ENCODE assay signal across 27 mouse cellular contexts in the genomic region with DNA sequence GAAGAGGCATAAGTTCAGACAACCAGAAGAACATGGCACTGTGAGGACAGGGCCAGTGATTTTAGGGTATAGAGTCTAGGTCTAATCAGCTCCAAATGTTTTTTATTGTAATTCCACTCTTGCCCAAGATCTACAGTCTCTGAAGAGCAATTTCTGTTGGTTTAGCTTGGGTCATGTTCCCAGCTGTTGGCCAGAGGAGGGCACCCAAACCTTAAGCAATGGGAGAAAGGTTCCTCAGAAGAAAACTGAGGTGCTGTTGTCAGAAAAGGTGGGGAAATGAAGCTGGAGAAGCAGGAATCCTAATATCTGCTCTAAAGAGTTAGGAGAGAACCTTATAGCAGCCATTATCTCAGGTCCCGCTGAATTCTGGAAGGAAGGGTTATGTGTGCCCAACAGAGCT.
DNase-seq lines count a peak whose midpoint lies in the region; ATAC-seq and TF ChIP-seq lines count a peak whose summit lies in the region.
"Had no signal": no experiment of that assay in that cellular context is flagged by ENCODE, and none has a peak within 500 bp of the region (broad histone marks: within the 10 kb centered on the region; RNA-seq: fewer than 3 reads in every experiment).

No protein-coding gene starts in this region.

- DNase-seq in gastrocnemius, adult 2 months = no peak
- no peak for DNase-seq in gastrocnemius, postnatal 36 days
- no peak for DNase-seq in kidney, postnatal 0 days (ENCODE audit: low spot score)
- no peak for DNase-seq in kidney, adult 9 months
- peak; percentile 6 for DNase-seq in lung, postnatal 10 days
- no peak for DNase-seq in lung, adult 18-20 months
- DNase-seq in stomach, postnatal 0 days (ENCODE audit: low spot score) = no peak
- DNase-seq in spleen, postnatal 4 days (ENCODE audit: low spot score in 2 of 2) = no peak
- DNase-seq: adrenal gland, adult 8-10 months; cerebellum, adult 18-20 months; cerebellum, postnatal 25 days; gastrocnemius, postnatal 10 days; heart, postnatal 4 days; kidney, postnatal 10 days; layer of hippocampus, postnatal 36 days; lung, postnatal 36 days; right cerebral cortex, postnatal 14 days; spleen, adult 18-20 months; thymus, postnatal 14 days had no signal

- H3K9ac ChIP-seq in kidney, postnatal 0 days (ENCODE audit: low read depth, low read length) = no peak overlapping the region
- no peak overlapping the region for H3K9ac ChIP-seq in stomach, postnatal 0 days (ENCODE audit: low read length)
- H3K9ac ChIP-seq: hindbrain, embryonic 15.5 days; limb, embryonic 15.5 days; liver, embryonic 14.5 days; midbrain, embryonic 13.5 days; neural tube, embryonic 12.5 days had no signal

- no peaks in the 10 kb centered on the region for H3K4me1 ChIP-seq in kidney, postnatal 0 days (replicated peaks; ENCODE audit: insufficient read depth, low read length)
- H3K4me1 ChIP-seq in stomach, postnatal 0 days (replicated peaks; ENCODE audit: control insufficient read depth, insufficient read depth) = no peaks in the 10 kb centered on the region; the same call in 1 of the 2 replicates
- H3K4me1 ChIP-seq: hindbrain, embryonic 15.5 days; midbrain, embryonic 13.5 days; neural tube, embryonic 12.5 days had no signal

- peak; percentile 47 for TF ChIP-seq CTCF in gastrocnemius, adult 2 months (IDR thresholded peaks at IDR 0.05)
- TF ChIP-seq CTCF in kidney, postnatal 0 days (IDR thresholded peaks at IDR 0.05; ENCODE audit: low read depth) = peak; percentile 51; the same call in 1 of the 2 replicates
- peak; percentile 62 for TF ChIP-seq CTCF in stomach, postnatal 0 days (IDR thresholded peaks at IDR 0.05; ENCODE audit: low read depth)

- TF ChIP-seq EP300 in stomach, postnatal 0 days (optimal IDR thresholded peaks at IDR 0.05) = no peak

- no peaks in the 10 kb centered on the region for H3K27me3 ChIP-seq in kidney, postnatal 0 days (ENCODE audit: insufficient read depth, low read length)
- no peaks in the 10 kb centered on the region for H3K27me3 ChIP-seq in stomach, postnatal 0 days (ENCODE audit: control insufficient read depth, insufficient read depth, low read length)
- H3K27me3 ChIP-seq: hindbrain, embryonic 15.5 days; limb, embryonic 15.5 days; midbrain, embryonic 13.5 days; neural tube, embryonic 12.5 days had no signal

- WGBS in kidney, postnatal 0 days = 61% methylated on average over 1 of the region's 1 CpGs
- WGBS in stomach, postnatal 0 days = 54% methylated on average over 1 of the region's 1 CpGs

- intact Hi-C loops in gastrocnemius, adult 2 months (cut with DNase I) = no loop called here
- intact Hi-C loops in gastrocnemius, postnatal 36 days (cut with DNase I) = no loop called here

- no peak overlapping the region for H3K4me2 ChIP-seq in kidney, postnatal 0 days (ENCODE audit: low read length)
- H3K4me2 ChIP-seq in stomach, postnatal 0 days (replicated peaks; ENCODE audit: low read depth) = no peak overlapping the region
- H3K4me2 ChIP-seq: hindbrain, embryonic 15.5 days; limb, embryonic 15.5 days; midbrain, embryonic 13.5 days; neural tube, embryonic 12.5 days had no signal

- H3K27ac ChIP-seq in gastrocnemius, adult 2 months = no peak overlapping the region
- H3K27ac ChIP-seq in kidney, postnatal 0 days = no peak overlapping the region
- H3K27ac ChIP-seq in stomach, postnatal 0 days (replicated peaks) = no peak overlapping the region
- H3K27ac ChIP-seq: hindbrain, embryonic 15.5 days; limb, embryonic 15.5 days; liver, embryonic 14.5 days; midbrain, embryonic 13.5 days; neural tube, embryonic 12.5 days had no signal

- no peak for ATAC-seq in kidney, postnatal 0 days (replicated peaks; ENCODE audit: low FRiP score, low read depth)
- no peak for ATAC-seq in stomach, postnatal 0 days (ENCODE audit: low FRiP score, low TSS enrichment)
- ATAC-seq: forebrain, embryonic 14.5 days; intestine, embryonic 16.5 days; midbrain, embryonic 13.5 days had no signal

- no peaks in the 10 kb centered on the region for H3K9me3 ChIP-seq in kidney, postnatal 0 days (replicated peaks; ENCODE audit: low read length)
- H3K9me3 ChIP-seq in stomach, postnatal 0 days (ENCODE audit: control insufficient read depth, low read length) = no peaks in the 10 kb centered on the region
- H3K9me3 ChIP-seq: hindbrain, embryonic 15.5 days; limb, embryonic 15.5 days; midbrain, embryonic 13.5 days; neural tube, embryonic 12.5 days had no signal

- no peak overlapping the region for H3K4me3 ChIP-seq in gastrocnemius, adult 2 months
- H3K4me3 ChIP-seq in kidney, postnatal 0 days (replicated peaks; ENCODE audit: low read depth, low read length) = no peak overlapping the region
- no peak overlapping the region for H3K4me3 ChIP-seq in stomach, postnatal 0 days (ENCODE audit: low read depth, low read length)
- H3K4me3 ChIP-seq: hindbrain, embryonic 15.5 days; limb, embryonic 15.5 days; megakaryocyte, embryonic 14.5 days; midbrain, embryonic 13.5 days; neural tube, embryonic 12.5 days had no signal

- H3K36me3 ChIP-seq in kidney, postnatal 0 days (ENCODE audit: insufficient read depth, low read length) = no peaks in the 10 kb centered on the region
- H3K36me3 ChIP-seq in stomach, postnatal 0 days (ENCODE audit: control insufficient read depth, insufficient read depth, low read length) = no peaks in the 10 kb centered on the region
- H3K36me3 ChIP-seq: hindbrain, embryonic 15.5 days; limb, embryonic 15.5 days; midbrain, embryonic 13.5 days; neural tube, embryonic 12.5 days had no signal
